Mouse (Mus musculus): ENCODE results near the gene M6pr.

The M6pr gene

GRCm38 (mm10) chr6:122298223-122298609 is 10.3 kb upstream of the M6pr start:
- no peak for DNase-seq

GRCm38 (mm10) chr6:122299621-122300133 is 8.8 kb upstream of the M6pr start:
- no peak for DNase-seq

- DNase-seq = no peak
These were observed 6.4 kb upstream of the M6pr start for GRCm38 (mm10) chr6:122302121-122302520.

GRCm38 (mm10) chr6:122302661-122303060 is 5.9 kb upstream of the M6pr start:
- no peak for DNase-seq

GRCm38 (mm10) chr6:122303526-122303925 is 5.0 kb upstream of the M6pr start:
- DNase-seq = no peak

- DNase-seq = peak; percentile 80 to 81
These were observed 4.2 kb upstream of the M6pr start for GRCm38 (mm10) chr6:122304355-122304754.

GRCm38 (mm10) chr6:122304790-122305555 is 3.5 kb upstream of the M6pr start:
- no peak for DNase-seq

- DNase-seq = no peak
These were observed 1.8 kb upstream of the M6pr start for GRCm38 (mm10) chr6:122306707-122307106.

DNA sequence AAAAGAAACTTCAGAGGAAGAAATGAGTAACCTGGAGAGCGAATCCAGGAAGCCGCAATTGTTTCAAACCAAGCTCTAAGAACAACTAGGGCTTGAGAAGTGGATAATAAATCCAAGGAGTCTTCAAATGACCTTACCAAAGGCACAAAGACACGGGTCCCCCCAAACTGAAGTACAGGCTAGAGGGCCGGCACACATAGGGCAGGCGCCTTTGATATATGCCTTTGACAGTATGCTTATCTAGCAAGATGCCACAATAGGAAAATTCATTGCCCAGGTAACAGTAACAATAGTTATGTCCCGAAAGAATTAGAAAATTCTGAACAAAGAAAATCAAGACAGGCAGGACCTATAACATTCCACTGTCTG is 400 bp upstream of the M6pr start:
- no peak for DNase-seq

GRCm38 (mm10) chr6:122309446-122309960 is 983 bp downstream of the M6pr start:
- DNase-seq = no peak

- no peak for DNase-seq
These were observed 1.8 kb downstream of the M6pr start for GRCm38 (mm10) chr6:122310187-122310820.

DNA sequence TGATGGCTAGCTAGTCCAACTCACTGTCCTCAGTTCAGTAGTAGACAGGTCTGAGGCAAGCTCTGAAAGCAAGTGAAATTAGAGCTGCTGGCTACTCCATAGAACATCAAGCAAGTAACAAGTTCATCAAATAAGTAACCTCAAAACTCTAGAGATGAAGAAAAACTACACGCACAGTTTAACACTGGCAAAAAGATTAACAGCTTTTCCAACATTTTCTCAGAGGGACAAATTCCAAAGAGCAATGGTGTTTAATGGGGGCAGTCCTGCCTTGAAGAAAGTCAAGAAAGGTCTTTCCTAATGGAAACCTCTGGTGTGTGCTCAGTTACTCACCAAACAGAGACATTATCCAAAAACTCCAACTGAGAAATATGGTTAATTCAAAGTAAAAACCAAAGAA is 10.2 kb downstream of the M6pr start:
- DNase-seq = no peak

GRCm38 (mm10) chr6:122325361-122325975 is 16.9 kb downstream of the M6pr start:
- DNase-seq = no peak

GRCm38 (mm10) chr6:122333081-122333612 is 24.6 kb downstream of the M6pr start:
- DNase-seq = no peak

DNA sequence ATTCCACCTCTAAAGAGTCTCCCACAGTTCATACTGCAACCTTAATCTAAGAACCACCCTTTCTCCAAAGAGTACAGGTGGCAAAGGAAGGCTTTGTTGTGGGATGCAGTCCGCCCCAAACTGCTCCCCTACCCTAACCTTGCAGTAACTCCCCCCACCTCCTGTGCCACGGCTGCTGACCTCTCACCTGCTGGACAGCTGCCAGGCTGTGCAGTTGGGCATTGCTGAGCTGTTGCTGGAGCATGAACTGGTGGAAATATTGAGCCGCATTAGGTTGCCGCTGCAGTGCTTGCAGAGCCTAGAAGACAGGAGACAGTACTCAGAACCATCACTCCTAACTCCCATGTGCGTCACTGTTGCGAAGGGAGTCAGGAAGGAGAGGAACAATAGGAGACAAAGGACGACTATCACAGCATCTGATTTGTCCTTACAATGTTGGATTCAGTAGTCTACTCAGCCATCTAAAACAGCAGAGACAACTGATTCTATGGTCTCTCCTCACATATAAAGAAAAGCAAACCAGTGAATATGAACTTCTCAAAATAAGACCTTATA is 26.3 kb downstream of the M6pr start:
- DNase-seq = no peak

DNA sequence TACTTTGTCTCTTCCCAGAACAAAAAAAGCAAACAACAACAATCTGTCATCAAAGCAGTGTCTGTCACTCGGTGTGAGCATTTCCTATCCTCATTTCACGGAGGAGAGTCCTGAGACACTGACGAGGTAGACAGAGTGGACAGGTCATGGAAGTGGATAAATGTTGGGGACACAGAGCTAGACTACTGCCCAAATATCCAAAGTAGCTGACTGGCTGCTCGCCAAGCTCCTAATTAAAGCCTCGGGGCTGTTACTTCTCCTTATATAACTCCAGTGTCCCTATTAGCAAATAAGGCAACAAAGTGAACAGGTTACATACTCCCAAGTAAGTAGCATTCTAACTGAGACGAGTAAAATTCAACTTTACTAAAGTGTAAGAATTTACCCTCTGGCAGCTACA is 29.0 kb downstream of the M6pr start:
- DNase-seq = peak; percentile 23 to 27

DNA sequence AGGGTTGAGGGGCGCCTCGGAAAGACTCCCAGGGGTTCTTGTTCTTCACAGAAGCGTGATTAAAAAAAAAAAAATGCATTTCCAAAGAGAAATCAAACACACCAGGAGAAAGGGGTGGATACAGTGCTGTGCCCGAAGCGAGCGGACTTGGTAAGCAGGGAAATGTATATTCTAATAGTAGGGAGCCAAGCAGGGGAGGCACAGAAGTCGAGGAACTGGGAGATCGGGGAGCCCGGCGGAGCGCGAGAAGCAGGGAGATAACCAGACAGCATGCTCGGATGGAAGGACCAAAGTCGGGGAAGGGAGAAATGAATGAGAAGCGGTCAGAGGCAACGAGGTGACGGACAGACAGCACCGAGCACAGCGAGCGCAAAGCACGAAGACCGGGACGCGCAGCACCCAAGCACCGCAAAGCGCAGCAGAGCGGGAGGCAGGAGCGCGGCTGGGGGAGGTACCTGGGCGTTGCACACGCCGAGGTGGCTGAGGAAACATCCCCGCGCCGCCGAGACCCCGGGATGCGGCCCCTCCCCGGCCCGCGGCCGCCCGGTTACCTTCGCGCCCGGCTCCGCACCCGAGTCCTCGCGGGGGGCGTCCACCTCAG is 30.6 kb downstream of the M6pr start:
- DNase-seq = peak; percentile 61 to 62

DNA sequence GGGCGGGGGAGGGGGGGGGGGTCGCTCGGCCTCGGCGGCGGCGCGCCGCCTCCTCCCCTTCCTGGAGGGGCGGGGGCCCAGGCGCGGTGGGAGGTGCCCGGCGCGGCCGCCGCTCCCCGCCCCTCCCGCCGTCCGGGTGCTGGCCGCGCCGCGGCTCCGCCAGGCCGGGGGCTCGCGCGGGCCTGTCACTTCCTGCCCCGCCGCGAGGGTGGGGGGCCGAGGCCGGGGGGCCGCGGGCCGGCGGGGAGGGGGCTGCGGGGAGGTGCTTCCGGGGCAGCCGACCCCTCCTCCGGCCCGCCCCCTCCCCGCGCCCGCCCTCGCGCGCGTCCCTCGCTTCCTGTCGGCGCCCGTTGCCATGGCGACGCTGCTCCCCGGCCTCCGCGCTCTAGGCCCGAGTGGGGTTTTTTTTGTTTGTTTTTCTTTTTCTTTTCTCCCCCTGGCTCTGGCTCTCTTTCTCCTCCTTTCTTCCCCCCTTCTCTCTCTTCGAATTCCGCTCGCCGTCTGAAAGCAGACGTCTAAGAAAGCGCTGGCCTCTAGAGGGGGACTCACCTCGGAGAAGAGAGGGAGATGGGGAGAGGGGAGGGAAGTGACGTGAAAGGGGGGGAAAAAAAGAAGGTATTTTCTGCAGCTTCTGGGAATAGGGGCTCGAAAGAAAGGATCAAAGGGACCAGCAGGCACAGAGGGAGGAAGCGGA is 31.3 kb downstream of the M6pr start:
- peak; percentile 71 to 81 for DNase-seq

DNA sequence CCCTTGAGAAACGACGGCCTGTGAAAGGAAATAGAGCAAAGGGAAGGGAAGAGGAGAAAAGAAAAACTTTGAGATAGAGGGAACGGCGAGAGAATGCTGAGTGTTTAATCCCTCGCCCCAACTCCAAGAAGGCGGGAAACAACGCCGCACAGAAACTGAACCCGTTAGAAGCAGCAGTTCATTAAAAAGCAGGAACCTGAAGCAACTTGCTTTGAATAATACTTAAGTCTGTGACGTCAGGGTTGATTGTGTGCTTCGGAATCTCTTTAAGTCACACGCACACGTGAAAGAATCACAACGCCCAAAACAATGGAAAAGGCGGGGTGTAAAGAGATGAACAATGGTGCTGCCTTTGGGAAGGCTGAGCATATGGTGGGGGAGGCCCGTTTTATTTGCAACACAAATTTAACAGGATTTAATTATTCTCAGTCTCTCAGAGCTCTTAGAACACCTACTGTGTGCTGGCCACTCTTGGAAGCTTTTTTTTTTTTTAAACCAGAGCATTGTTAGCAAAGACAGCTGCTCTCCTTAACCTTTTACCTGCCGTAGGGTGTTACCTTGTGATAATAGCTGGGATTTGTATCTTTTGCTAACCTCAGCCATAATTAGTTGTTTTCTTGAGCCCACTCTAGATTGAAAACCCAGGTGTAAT is 32.0 kb downstream of the M6pr start, which contains the start of gene Phc1:
Gene Phc1, minus strand, starts transcription at position 213 of the 652 bp plus-strand sequence.
- DNase-seq = no peak

GRCm38 (mm10) chr6:122341038-122341810 is 32.7 kb downstream of the M6pr start:
- no peak for DNase-seq

GRCm38 (mm10) chr6:122342125-122342524 is 33.6 kb downstream of the M6pr start:
- DNase-seq = no peak

All from cerebellum, postnatal 36 days (tissue).